Mouse (Mus musculus) large intestine, adult 2 months (tissue): ENCODE measurements around the gene Macf1. TPM values are rescaled to one million over a fixed set of nuclear protein-coding genes. Genes with fewer than 3 reads are reported as not detected.
A peak's percentile ranks its signal among the peaks of the same experiment; 100 is the strongest.
"Not testable (repeated sequence)": the region's sequence is repeated elsewhere in the genome, so short reads cannot be mapped to it uniquely, and the experiment has no call there.

ENCODE experiments used
- DNase-seq: peaks from one replicate; pipeline ENCODE4 v3.0.0-alpha.2; 2012; ENCODE audit warnings: low read depth, low spot score
- WGBS: fragments of 180-500 bp; shearing (Covaris S2); methylation state at CpG from one replicate; pipeline ENCODE4 v1.1.7; 2018; 5-methylcytosine and 5-hydroxymethylcytosine counted together
- polyA plus RNA-seq: library from polyadenylated mRNA; depleted of rRNA; stranded (reverse); fragments of >200 nt; gene quantifications from 2 replicates; pipeline ENCODE4 v1.2.3, GENCODE M21; 2012

Macf1 gene
- polyA plus RNA-seq, 1 experiment = 23.4 TPM

- 65% methylated on average over 8 of the region's 8 CpGs for WGBS
- DNase-seq = no peak
Measured at GRCm38 (mm10) chr4:123478655-123479433, 205.3 kb downstream of the Macf1 start.

GRCm38 (mm10) chr4:123465799-123466198 is 218.4 kb downstream of the Macf1 start:
- 64% methylated on average over 1 of the region's 1 CpGs for WGBS

GRCm38 (mm10) chr4:123460595-123461272 is 223.4 kb downstream of the Macf1 start:
- DNase-seq = no peak
- 74% methylated on average over 8 of the region's 8 CpGs for WGBS

More at GRCm38 (mm10) chr4:123465799-123466198, 218.4 kb downstream of the Macf1 start:
- DNase-seq = no peak

DNA sequence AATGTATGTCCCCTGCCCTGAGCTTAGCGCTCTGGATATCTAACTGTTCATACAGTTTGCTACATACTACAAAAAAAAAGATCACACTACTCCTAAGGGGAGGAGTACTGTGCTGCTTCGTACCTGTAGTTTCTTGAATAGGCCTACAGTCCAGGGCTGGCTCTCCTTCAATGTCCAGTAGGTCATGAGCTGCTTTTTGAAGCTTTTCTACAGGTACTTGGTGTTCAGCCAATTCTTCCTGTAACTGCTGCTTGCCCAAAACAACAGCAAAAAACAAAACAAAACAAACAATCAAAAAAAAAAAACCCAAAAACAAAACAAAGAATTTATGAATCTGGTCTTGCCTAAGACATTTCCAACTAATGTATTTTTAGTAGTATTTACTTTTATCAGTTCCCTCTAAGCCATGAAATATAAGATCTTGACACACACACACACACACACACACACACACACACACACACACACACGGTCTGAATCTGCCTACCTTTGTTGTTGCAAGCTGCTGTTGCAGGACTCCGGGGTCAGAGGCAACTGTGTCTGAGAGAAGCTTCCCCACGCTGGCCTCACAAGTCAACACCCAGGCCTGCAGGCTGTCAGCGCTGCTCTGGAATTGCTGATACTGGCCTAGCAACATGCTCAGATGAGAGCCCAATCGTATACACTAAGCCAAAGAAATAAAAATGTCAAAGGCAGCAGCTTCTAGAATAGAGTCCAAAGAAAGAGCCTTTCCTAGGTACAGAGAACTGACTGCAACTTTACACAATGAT is 229.1 kb downstream of the Macf1 start:
- WGBS = 68% methylated on average over 7 of the region's 7 CpGs
- no peak for DNase-seq

- WGBS = 23% methylated on average over 1 of the region's 1 CpGs
- DNase-seq = peak; percentile 8
Measured at GRCm38 (mm10) chr4:123453729-123454128, 230.4 kb downstream of the Macf1 start.

GRCm38 (mm10) chr4:123451991-123452390 is 232.2 kb downstream of the Macf1 start:
- no peak for DNase-seq
- 88% methylated on average over 3 of the region's 3 CpGs for WGBS

GRCm38 (mm10) chr4:123449304-123449703 is 234.9 kb downstream of the Macf1 start:
- no peak for DNase-seq

DNA sequence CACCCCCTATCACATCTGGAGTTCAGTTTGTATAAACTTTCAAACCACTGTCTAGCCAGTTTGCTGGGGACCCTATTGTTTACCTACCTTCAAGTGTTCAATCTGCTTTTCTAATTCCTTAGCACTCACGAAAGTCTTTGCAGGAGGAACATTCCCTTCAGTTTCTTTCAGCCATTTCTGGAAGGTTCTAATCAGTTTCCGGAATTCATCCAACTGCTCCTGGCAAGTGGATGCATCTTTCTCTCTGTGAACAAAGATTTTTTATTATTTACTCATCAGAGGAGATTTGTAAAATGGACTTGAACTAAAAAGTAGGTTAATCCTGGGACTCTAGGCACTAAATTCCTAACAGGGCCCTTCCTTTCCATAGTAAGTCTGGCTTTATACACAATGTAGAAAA is 236.1 kb downstream of the Macf1 start:
- no peak for DNase-seq
- 79% methylated on average over 2 of the region's 2 CpGs for WGBS

GRCm38 (mm10) chr4:123447251-123447650 is 236.9 kb downstream of the Macf1 start:
- DNase-seq = no peak
- 58% methylated on average over 3 of the region's 3 CpGs for WGBS

DNA sequence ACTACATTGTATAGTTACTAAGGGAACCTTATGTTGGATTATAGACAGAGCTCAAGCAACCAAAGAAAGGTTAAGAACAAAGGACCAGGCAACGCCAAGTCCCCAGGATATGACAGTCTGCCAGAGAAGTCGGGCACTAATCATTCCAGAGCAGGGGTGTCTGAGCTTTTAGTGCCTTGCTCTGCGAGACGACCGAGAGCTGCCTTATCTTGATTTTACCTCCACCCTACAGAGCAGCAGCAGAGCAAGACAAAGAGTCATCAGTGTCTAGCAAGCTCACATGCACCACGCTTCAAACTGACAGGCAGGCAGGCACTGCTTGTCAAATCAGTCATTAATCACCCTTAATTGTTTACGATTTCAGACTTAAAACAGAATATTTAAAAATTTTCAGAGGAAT is 237.4 kb downstream of the Macf1 start:
- WGBS = 53% methylated on average over 7 of the region's 7 CpGs
- no peak for DNase-seq

DNA sequence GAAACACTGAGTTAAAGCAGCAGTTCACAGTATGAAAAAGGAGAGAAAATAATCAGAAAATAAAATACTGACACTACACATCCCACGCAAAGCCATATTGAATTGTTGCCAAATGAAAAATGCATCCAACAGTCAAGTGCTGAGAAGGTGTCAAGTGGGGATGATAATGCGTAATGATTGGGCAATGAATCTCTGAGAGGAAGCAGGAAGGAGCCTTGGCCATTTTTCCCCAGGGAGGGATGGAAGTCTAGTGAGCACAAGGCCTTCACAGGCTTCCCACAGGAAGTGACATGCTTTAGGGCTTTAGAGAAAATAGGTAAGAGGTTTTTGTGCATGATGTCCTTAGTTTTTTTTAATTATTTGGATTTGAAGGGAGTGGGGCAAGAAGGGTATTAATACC is 237.9 kb downstream of the Macf1 start:
- 87% methylated on average over 2 of the region's 2 CpGs for WGBS
- not testable (repeated sequence) for DNase-seq

- WGBS = 49% methylated on average over 5 of the region's 5 CpGs
- no peak for DNase-seq
Measured at GRCm38 (mm10) chr4:123438414-123438813, 245.7 kb downstream of the Macf1 start.

GRCm38 (mm10) chr4:123433171-123433570 is 251.0 kb downstream of the Macf1 start:
- WGBS = 90% methylated on average over 3 of the region's 3 CpGs

DNA sequence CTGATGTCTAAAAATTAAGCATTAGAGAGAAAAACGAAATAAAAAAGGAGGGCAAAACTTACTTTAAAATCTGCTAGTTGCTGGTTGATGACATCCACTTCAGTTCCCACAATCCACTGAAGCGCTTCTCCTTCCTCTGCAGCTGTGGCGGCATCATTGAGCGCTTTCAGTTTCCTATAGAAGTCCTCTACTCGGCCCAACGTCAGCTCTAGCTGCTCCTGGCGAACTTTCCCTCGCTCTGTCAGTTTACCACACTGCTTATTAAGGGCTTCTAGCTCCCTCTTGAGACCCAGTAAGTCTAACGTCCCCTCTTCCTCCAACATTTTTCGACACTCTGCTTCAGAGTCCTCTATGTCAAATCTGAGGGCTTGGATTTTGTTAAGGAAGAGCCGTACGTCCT is 252.2 kb downstream of the Macf1 start:
- no peak for DNase-seq
- WGBS = 68% methylated on average over 12 of the region's 12 CpGs

More at GRCm38 (mm10) chr4:123433171-123433570, 251.0 kb downstream of the Macf1 start:
- DNase-seq = no peak

- WGBS = 49% methylated on average over 5 of the region's 5 CpGs
- DNase-seq = no peak
Measured at GRCm38 (mm10) chr4:123427900-123428684, 256.1 kb downstream of the Macf1 start.

GRCm38 (mm10) chr4:123427271-123427899 is 256.8 kb downstream of the Macf1 start:
- DNase-seq = no peak
- WGBS = 79% methylated on average over 9 of the region's 9 CpGs

DNA sequence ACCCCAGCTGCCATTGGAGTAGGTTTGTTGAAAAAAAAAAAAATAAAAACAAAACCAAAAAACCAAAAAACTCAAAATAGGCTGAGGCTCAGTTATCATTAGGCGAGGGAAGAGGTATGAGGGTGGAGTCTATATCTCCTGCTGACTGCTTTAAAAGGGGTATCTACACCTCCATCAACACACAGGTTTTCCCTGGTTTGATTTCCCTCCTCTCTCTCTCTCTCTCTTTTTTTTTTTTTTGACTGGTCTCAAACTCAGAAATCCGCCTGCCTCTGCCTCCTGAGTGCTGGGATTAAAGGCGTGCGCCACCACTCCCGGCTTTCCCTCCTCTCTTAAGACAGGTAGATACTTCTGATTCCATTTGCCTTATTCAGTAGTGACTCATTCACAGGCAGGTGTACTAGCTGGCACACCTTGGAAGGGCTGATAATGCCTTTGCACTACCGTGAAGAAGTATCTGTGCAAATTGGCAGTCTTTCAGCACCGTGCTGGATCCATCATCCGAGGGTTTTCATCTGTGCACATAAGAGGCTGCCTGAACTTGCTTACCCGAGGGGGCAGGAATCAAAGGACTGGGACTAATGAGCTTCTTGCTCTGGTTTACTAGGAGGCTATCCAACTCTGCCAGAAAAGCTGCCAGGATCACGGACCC is 257.6 kb downstream of the Macf1 start:
- 69% methylated on average over 10 of the region's 10 CpGs for WGBS
- DNase-seq = no peak

DNA sequence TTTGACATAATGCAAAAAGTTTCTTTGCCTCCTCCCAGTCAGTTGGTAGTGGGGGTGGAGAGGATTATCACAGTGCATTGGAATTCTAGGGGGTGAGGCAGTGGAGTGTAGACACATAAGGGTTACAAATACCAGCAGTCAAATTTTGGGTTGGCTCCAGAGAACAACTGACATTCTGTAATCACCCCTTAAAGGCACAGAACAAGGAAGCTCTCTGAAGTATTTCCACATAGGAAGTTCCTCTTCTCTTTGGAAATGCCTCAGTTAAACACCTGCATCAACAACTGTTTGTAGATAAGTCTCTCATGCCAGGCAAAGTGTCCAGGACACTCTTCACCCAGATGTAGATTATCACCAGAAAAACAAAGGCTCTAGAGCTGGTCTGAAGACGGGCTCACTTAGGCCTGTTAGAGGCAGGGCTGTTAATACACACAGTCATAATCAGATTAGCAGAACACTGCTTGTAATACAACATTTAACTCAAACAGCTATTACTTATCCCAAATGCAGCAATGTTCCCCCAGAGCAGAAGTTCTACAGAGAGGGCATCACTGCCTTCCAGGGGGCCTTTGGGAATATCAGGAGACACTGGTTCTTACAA is 258.4 kb downstream of the Macf1 start:
- WGBS = 33% methylated on average over 1 of the region's 1 CpGs
- no peak for DNase-seq
